Mouse (Mus musculus) neural tube, embryonic 15.5 days (tissue): Measurements from ENCODE around the gene Sytl3. TPM values are rescaled to one million over a fixed set of nuclear protein-coding genes. Genes with fewer than 3 reads are reported as not detected.

Experiments used
- polyA plus RNA-seq: library from polyadenylated mRNA; unstranded; fragments of >200 nt; fragmentation: Nextera tagmentation; extraction: Ambion mirVana; gene quantifications from 2 replicates; pipeline ENCODE4 v1.2.1, GENCODE M21; 2015

Sytl3 gene
- polyA plus RNA-seq, 1 experiment from 2014 or later: 1.2 TPM

Other genes with a start within 250 kb of the Sytl3 start
- 1,064 and 1,207 TPM in 2 replicates for gene Dynlt1b, start 229.0 kb upstream of the Sytl3 start, polyA plus RNA-seq
- gene Dynlt1c, start 57.4 kb upstream of the Sytl3 start, polyA plus RNA-seq: 63.0 and 63.2 TPM in 2 replicates
- 265 and 281 TPM in 2 replicates for gene Dynlt1f, start 3.2 kb upstream of the Sytl3 start, polyA plus RNA-seq
- gene Ezr, start 123.7 kb downstream of the Sytl3 start, polyA plus RNA-seq: 48.0 and 90.3 TPM in 2 replicates